Mouse (Mus musculus) hindbrain, embryonic 12.5 days (tissue): ENCODE measurements around the gene Psmd11. TPM values are rescaled to one million over a fixed set of nuclear protein-coding genes. Genes with fewer than 3 reads are reported as not detected.

ENCODE experiments used
- ATAC-seq: fragments of 200-750 bp; cut with Nextera tagmentation; 2 replicates; pipeline ENCODE4 v1.8.0; 2017; ENCODE audit warnings: moderate TSS enrichment; ENCODE audit not compliant: low FRiP score
- H3K27ac ChIP-seq: fragments of 300-500 bp; sonication (generic); 2 replicates; pipeline ENCODE4 v1.5.1; 2016; ENCODE audit warnings: mild to moderate bottlenecking
- H3K27me3 ChIP-seq: fragments of 300-500 bp; sonication (generic); 2 replicates; pipeline ENCODE4 v1.6.1; 2016; ENCODE audit warnings: mild to moderate bottlenecking
- H3K36me3 ChIP-seq: fragments of 300-500 bp; sonication (generic); 2 replicates; pipeline ENCODE4 v1.6.1; 2016; ENCODE audit warnings: mild to moderate bottlenecking
- H3K4me1 ChIP-seq: fragments of 300-500 bp; sonication (generic); 2 replicates; pipeline ENCODE4 v1.6.1; 2016
- H3K4me2 ChIP-seq: fragments of 300-500 bp; sonication (generic); replicated peaks from 2 replicates; pipeline ENCODE4 v1.6.1; 2016; ENCODE audit warnings: mild to moderate bottlenecking
- H3K4me3 ChIP-seq: fragments of 300-500 bp; sonication (generic); 2 replicates; pipeline ENCODE4 v1.5.1; 2016; ENCODE audit warnings: mild to moderate bottlenecking
- H3K9ac ChIP-seq: fragments of 300-500 bp; sonication (generic); 2 replicates; pipeline ENCODE4 v1.6.1; 2016; ENCODE audit warnings: mild to moderate bottlenecking, moderate library complexity
- H3K9me3 ChIP-seq: fragments of 300-500 bp; sonication (generic); replicated peaks from 2 replicates; pipeline ENCODE4 v1.6.1; 2016; ENCODE audit warnings: mild to moderate bottlenecking
- WGBS: fragments of 180-500 bp; shearing (Covaris S2); methylation state at CpG from one replicate; pipeline ENCODE4 v1.1.7; 2016; 5-methylcytosine and 5-hydroxymethylcytosine counted together
- polyA plus RNA-seq: library from polyadenylated mRNA; unstranded; fragments of >200 nt; fragmentation: Nextera tagmentation; extraction: Ambion mirVana; gene quantifications from 2 replicates; pipeline ENCODE4 v1.2.1, GENCODE M21; 2016

Gene Psmd11
- polyA plus RNA-seq, 1 experiment from 2014 or later, result 330 TPM

DNA sequence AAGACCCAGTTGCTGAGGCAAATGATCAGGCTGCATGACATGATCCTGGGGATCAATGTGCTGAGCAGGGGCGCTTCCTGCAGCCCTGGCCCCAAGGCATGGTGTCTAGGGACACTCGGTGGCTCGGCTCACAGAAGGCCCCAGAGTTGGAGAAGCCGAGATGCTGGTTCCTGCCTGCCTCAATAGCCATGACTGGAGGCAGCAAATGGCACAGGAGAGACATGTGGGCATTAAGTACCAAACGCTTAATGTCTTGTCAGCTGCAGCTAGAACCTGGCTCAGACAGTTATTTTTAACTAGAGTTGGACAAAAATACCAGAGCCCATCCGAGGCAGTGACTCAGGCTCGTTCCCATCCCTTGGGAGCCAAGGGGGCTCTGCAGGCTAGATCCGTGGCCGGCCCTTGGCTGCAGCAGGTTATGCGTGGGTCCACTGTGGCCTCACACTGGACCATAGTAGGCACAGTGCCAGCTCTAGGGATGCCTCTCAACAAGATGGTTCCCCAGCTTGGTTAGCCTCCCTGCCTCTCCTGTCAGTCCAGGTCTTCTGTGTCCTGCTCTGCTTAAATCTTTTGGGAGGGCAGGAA lies 57.3 kb downstream of the Psmd11 start:
- Histone ChIP-seq H3K9me3 (no peaks in the 10 kb centered on the region), H3K9ac (no peak overlapping the region), H3K4me2 (no peak overlapping the region), H3K27me3 (peaks cover 10% of the 10 kb centered on the region; the same call in 1 of the 2 replicates), H3K4me3 (no peak overlapping the region), H3K4me1 (peaks cover 73% of the 10 kb centered on the region), H3K36me3 (no peaks in the 10 kb centered on the region), H3K27ac (no peak overlapping the region)
- ATAC-seq, result no peak
- 83% methylated on average over 10 of the region's 10 CpGs for WGBS

DNA sequence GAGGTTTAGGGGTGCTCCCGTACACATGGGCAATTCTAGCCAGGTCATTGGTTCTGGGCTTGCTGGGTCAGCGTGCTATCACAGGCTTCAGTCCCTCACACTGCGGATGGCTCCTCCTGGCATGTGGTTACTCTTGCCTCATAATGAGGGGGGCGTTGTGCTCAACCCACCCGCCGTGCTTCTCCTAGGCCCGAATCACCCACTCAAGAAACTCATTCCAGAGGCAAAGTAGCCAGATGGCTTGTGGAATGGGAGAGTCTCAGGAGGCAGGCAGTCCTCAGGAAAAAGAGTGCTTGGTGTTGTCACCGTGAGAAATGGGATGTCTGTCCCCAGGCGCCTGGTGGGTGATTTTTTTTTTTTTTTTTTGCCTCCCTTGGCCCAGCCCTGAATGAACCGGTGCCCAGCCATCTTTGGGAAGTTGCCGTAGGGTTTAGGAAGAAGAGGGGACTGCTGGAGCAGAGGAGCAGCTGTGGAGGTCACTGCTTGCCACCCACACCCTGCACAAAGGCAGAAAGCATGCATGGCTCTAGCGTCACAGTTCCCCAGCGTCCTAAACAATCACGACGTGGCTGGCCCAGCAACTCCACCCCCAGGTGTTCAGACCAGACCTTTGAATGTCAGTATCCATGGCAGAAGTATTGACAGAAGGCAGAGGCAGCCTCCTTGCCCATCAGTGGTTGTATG lies 59.6 kb downstream of the Psmd11 start:
- H3K9me3 ChIP-seq, result no peaks in the 10 kb centered on the region
- H3K27ac ChIP-seq, result 0 out of 2 replicates have a peak overlapping the region, but pooled peaks have one; percentile 55
- WGBS, result 55% methylated on average over 15 of the region's 15 CpGs
- no peak overlapping the region for H3K4me2 ChIP-seq
- H3K36me3 ChIP-seq, result no peaks in the 10 kb centered on the region
- no peak overlapping the region for H3K9ac ChIP-seq
- no peak for ATAC-seq
- no peak overlapping the region for H3K4me3 ChIP-seq
- peaks cover 5% of the 10 kb centered on the region; the same call in 1 of the 2 replicates for H3K27me3 ChIP-seq
- H3K4me1 ChIP-seq, result peaks cover 58% of the 10 kb centered on the region

DNA sequence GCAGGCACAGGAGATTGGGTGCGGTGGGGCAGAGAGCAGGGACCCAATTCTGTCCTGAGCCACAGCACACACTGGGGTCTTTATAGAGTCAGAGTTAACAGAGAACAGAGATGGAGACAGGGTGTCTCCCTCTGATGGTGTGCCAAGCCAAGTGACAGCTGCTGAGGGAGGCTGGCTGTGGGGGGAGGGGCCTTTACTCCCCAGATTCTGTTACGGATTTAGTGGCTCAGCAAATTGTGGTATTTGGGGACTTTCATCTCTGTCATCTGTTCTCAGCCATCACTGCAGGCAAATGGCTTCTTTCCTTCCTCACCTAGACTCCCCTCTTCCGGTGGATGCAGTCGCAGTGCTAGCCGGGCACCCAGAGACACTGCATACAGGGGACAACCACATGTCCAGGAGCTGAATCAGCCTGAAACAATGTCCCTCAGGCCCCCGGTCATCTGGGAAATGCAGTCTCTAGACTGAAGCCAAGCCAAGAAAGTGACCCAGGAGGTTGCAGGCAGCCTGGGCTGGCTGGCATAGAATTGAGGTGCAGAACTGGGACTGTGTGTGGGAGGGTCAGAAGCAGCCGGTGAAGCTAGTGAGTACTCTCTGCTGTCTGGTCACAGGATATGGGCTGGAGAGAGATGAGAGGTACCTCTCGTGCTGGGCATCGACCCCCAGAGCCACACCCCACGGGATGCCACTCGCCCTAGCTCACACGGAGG lies 60.9 kb downstream of the Psmd11 start:
- Histone ChIP-seq H3K9ac (peak overlapping the region; percentile 47; the same call in 1 of the 2 replicates), H3K9me3 (no peaks in the 10 kb centered on the region), H3K36me3 (no peaks in the 10 kb centered on the region), H3K4me3 (no peak overlapping the region), H3K4me1 (peaks cover 46% of the 10 kb centered on the region), H3K27me3 (peaks cover 5% of the 10 kb centered on the region; the same call in 1 of the 2 replicates), H3K4me2 (no peak overlapping the region), H3K27ac (peak overlapping the region; percentile 55)
- no peak for ATAC-seq
- 54% methylated on average over 12 of the region's 12 CpGs for whole genome bisulfite sequencing

DNA sequence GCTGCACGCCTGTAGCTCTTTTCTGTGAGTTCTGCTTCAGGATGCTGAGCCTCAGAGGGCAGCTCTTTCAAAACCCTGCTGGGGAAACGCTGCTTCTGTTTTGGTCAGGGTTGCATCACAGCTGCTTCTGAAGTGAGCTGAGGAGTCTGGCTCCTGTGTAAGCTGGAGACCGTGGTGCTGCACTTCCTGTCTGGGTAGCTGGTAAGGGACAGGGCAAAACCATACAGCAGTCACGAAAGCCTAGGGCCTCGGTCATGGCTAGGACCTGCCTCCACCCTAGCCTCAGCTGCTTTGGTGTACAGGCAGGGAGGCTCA lies 61.4 kb downstream of the Psmd11 start:
- Histone ChIP-seq H3K36me3 (no peaks in the 10 kb centered on the region), H3K4me2 (no peak overlapping the region), H3K4me1 (peaks cover 41% of the 10 kb centered on the region), H3K9me3 (no peaks in the 10 kb centered on the region), H3K27ac (peak overlapping the region; percentile 55; the same call in 1 of the 2 replicates), H3K9ac (peak overlapping the region; percentile 47; the same call in 1 of the 2 replicates), H3K4me3 (no peak overlapping the region), H3K27me3 (peaks cover 5% of the 10 kb centered on the region; the same call in 1 of the 2 replicates)
- WGBS, result 50% methylated on average over 5 of the region's 5 CpGs
- ATAC-seq, result no peak

DNA sequence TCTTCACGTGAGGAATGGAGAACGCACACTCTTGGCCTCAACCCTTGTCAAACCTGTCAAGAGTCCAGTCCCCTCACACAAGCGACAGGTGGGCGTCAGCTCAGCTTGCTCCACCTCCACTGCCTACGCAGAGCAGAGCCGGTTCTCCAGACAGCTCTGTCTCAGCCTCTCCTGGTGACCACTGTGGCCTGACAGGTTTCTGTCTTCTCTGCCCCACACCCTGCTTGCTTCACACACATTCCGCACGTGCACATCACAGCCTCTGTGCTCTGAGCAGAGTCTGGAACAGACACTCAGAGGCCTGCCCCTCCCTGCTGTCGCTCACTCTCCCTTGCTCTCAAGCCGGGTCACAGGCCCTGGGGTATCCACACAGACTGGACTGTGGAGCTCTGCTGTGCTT lies 62.4 kb downstream of the Psmd11 start:
- 69% methylated on average over 10 of the region's 10 CpGs for WGBS
- Histone ChIP-seq H3K9me3 (no peaks in the 10 kb centered on the region), H3K27me3 (peaks cover 5% of the 10 kb centered on the region; the same call in 1 of the 2 replicates), H3K9ac (no peak overlapping the region), H3K4me1 (peaks cover 33% of the 10 kb centered on the region), H3K4me3 (no peak overlapping the region), H3K36me3 (no peaks in the 10 kb centered on the region), H3K27ac (no peak overlapping the region), H3K4me2 (no peak overlapping the region)
- no peak for ATAC-seq

DNA sequence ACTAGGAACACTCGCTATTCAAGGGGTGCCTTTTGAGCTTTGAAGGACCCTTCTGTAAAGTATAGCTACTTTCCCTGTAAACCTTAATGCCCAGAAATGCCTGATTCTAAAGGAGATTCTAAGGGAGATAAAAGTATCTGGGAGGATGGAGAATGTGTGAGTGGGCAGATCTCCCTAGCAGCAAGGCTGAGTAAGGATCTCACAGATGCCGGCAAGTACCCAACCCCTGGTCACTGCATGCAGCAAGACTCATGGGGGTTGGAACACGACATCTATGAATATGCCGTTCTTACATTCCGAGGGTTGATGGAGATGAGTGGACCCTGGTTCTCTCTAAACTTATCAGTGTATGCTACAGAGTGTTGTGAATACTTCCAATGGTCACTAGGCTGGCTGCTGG lies 64.8 kb downstream of the Psmd11 start:
- 91% methylated on average over 5 of the region's 5 CpGs for WGBS
- H3K4me2 ChIP-seq, result no peak overlapping the region
- H3K36me3 ChIP-seq, result no peaks in the 10 kb centered on the region
- peaks cover 5% of the 10 kb centered on the region; the same call in 1 of the 2 replicates for H3K27me3 ChIP-seq
- H3K9ac ChIP-seq, result no peak overlapping the region
- no peak for ATAC-seq
- peaks cover 28% of the 10 kb centered on the region for H3K4me1 ChIP-seq
- H3K27ac ChIP-seq, result no peak overlapping the region
- no peak overlapping the region for H3K4me3 ChIP-seq
- no peaks in the 10 kb centered on the region for H3K9me3 ChIP-seq

DNA sequence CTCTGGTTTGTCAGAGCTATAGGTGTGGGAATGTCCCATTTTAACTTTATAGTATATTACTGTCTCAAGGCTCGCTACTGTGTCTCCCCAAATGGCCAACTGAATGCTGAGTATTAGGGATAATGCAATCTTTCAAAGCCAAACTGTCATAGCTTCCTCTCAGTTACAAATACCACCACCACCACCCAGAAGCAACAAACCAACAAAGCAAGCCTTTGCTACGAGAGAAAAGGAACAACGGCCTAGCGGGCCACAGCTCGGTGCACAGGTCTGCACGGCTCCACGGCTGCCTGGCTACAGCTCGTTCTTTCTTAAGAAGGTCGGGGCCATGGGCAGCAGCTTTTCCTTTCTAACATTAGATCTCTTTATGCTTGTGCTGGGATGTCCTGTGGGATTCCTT lies 66.4 kb downstream of the Psmd11 start:
- H3K9me3 ChIP-seq, result no peaks in the 10 kb centered on the region
- H3K27ac ChIP-seq, result no peak overlapping the region
- no peak overlapping the region for H3K4me2 ChIP-seq
- no peak overlapping the region for H3K9ac ChIP-seq
- 73% methylated on average over 9 of the region's 9 CpGs for WGBS
- no peaks in the 10 kb centered on the region for H3K36me3 ChIP-seq
- no peak overlapping the region for H3K4me3 ChIP-seq
- no peak for ATAC-seq
- H3K4me1 ChIP-seq, result peaks cover 28% of the 10 kb centered on the region
- H3K27me3 ChIP-seq, result peaks cover 5% of the 10 kb centered on the region; the same call in 1 of the 2 replicates

DNA sequence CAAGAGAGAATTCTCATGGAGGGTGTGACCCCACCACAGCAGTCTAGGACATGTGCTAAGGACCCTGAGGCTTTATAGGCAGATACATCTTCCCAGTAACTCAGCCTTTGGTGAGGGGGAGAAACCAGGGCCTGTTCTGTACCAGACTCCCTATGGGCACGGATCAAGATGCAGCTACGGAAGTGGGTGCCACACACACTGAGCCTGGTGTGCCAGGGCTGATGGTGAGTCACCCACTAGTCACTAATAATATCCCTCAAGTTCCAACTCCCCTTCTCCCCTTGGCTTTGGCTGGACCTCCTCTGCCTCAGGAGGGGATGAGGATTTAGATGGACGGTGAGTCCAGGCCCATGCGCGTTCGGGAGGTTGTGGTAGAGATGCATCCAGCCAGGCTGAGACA lies 67.6 kb downstream of the Psmd11 start:
- ATAC-seq, result no peak
- Histone ChIP-seq H3K27me3 (no peaks in the 10 kb centered on the region), H3K27ac (no peak overlapping the region), H3K9me3 (no peaks in the 10 kb centered on the region), H3K4me2 (no peak overlapping the region), H3K36me3 (no peaks in the 10 kb centered on the region), H3K4me1 (peaks cover 27% of the 10 kb centered on the region), H3K4me3 (no peak overlapping the region), H3K9ac (no peak overlapping the region)
- WGBS, result 92% methylated on average over 6 of the region's 6 CpGs

DNA sequence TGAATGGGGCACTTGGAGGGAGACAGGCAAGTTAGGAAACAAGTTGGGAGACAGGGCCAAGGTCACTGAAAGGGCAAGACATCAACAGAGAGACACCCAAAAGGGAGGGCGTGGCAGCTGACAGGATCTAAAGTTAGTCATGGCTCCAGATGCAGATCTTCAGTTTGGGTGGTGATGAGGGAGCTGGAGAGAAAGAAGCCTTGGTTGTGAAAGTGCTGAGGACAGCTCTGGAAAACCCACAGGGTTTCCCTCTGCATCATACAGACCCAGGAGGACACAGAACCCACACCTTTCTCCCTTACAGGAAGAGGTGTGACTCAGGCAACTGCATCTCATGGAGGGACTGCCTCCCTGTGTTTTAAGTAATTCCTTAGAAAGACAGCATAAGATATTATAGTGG lies 68.2 kb downstream of the Psmd11 start:
- Histone ChIP-seq H3K4me1 (peaks cover 25% of the 10 kb centered on the region), H3K9ac (no peak overlapping the region), H3K4me2 (no peak overlapping the region), H3K36me3 (no peaks in the 10 kb centered on the region), H3K4me3 (no peak overlapping the region), H3K27ac (no peak overlapping the region), H3K9me3 (no peaks in the 10 kb centered on the region), H3K27me3 (no peaks in the 10 kb centered on the region)
- no peak for ATAC-seq
- WGBS, result 78% methylated on average over 1 of the region's 1 CpGs

DNA sequence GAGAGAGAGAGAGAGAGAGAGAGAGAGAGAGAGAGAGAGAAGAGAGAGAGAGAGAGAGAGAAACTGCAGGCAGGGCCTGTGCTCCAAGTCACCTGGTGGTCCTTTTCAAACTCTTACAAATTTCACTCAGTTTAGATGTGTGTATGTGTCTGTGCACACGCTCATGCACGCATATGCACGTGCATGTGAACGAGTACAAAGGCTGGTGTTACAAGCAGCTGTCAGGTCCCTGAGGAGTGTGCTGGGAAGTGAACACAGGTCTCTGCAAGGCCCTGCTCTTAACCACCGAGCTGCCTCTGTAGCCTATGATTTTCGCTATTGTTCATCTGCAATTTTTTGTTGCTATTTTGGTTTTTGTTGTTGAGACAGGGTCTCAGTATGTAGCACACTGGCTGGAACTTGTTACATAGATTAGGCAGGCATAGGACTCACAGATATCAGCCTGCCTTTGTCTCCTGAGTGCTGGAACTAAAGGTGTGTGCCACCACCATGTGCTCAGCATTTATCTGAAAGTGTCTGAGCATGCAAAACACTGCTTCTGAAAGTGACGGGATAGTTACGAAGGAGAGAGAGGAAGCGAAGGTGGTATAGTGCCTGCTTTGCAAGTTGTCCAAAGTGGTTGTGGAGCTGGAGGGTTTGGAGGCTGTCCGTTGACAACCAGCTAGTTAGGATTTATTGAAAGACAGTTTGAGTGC lies 69.0 kb downstream of the Psmd11 start:
- Histone ChIP-seq H3K4me3 (no peak overlapping the region), H3K36me3 (no peaks in the 10 kb centered on the region), H3K4me1 (peaks cover 25% of the 10 kb centered on the region), H3K9ac (no peak overlapping the region), H3K9me3 (no peaks in the 10 kb centered on the region), H3K27ac (no peak overlapping the region), H3K4me2 (no peak overlapping the region), H3K27me3 (no peaks in the 10 kb centered on the region)
- 80% methylated on average over 10 of the region's 10 CpGs for WGBS
- no peak for ATAC-seq

DNA sequence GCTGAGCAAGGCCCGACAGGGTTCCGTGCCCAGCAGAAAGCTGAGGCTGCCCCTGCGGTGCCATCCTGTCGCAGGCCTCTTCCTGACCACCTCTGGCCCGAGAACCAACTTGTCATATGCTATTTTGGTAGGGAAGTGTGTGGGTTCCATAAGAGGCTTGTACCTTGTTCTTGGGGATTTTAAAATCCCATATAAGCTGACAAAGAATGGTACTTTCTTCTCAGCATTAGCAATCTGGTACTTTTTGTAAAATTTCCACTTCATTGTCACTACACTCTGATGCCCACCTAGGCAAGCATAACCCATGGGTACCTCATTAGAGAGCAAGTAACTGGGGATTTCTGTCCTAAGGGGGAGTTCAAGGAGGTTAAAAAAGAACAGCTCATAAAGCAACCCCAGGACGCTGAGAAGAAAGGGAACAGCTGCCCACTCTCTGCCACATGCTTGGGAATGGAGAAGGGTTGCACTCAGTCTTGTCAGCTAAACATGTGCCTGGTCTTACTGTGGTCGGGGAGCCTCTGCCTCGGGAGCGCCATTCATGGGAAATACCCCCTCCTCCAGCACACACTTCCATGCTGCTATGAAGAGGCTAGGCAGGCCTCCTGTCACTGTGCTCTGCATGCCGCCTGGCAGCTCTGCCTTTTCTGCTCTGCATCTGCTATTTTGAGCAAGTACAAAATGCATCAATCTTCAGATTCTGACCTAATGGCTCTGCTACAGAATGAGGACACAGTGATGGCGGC lies 70.1 kb downstream of the Psmd11 start:
- no peak overlapping the region for H3K4me3 ChIP-seq
- peaks cover 30% of the 10 kb centered on the region for H3K4me1 ChIP-seq
- H3K4me2 ChIP-seq, result 0 out of 2 replicates have a peak overlapping the region, but pooled peaks have one; percentile 3
- ATAC-seq, result 0 out of 2 replicates have a peak, but pooled peaks have one; percentile 38
- H3K36me3 ChIP-seq, result no peaks in the 10 kb centered on the region
- no peaks in the 10 kb centered on the region for H3K27me3 ChIP-seq
- H3K27ac ChIP-seq, result peak overlapping the region; percentile 62
- H3K9me3 ChIP-seq, result no peaks in the 10 kb centered on the region
- WGBS, result 42% methylated on average over 11 of the region's 11 CpGs
- H3K9ac ChIP-seq, result no peak overlapping the region; the same call in 1 of the 2 replicates
